Mouse (Mus musculus): ENCODE measurements around the gene Gm21970. TPM values are rescaled to one million over a fixed set of nuclear protein-coding genes. Genes with fewer than 3 reads are reported as not detected.
A peak's percentile ranks its signal among the peaks of the same experiment; 100 is the strongest.

The Gm21970 gene
- total RNA-seq, 2 experiments from 2014 or later = not detected

DNA sequence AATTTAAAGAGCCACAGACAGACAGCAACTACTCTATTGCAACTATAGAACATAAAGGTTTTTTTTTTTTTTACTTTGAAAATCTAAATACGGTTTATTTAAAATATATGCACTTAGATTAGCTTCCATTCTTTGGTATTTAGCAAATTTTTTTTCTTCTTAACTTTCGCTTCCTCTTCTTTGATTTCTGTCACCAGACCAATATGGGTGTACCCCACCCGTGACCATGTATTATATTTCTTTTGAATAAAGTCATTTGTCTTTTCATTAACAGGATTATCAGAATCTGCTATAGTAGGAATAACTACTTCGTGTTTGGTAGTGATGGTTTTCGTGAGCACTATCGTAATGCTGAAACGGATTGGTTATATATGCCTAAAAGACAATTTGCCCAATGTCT lies 7.4 kb downstream of the Gm21970 start:
- DNase-seq (ENCODE audit: low spot score in 2 of 2) = no peak

DNA sequence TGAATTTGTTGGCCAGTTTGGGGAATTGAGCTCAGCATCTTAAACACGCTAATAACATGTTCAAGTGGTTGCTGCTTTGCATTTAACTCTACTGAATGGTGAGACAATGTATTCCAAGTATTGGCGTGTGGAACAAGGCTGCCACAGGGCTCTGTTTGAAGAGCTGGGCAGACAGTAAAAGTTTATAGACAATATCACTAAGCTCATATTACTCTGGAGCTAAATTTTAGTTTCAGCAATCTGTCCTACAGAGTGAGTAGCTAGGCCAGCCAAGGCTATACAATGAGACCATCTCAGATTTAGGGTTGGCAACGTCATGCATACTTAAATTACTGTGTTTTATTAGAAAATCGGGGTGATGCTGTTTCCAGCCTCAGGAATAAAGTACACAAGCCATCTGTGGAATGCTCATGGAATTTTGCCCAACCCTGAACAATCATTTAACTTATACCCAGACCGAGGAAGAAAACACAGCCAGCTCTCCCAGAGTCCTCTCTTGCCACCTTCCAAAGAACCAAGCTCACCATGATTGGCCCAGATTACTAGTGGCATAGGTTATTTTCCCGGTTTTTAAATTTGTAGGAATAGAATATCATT lies 10.1 kb downstream of the Gm21970 start:
- no peak for DNase-seq (ENCODE audit: low spot score in 2 of 2)

DNA sequence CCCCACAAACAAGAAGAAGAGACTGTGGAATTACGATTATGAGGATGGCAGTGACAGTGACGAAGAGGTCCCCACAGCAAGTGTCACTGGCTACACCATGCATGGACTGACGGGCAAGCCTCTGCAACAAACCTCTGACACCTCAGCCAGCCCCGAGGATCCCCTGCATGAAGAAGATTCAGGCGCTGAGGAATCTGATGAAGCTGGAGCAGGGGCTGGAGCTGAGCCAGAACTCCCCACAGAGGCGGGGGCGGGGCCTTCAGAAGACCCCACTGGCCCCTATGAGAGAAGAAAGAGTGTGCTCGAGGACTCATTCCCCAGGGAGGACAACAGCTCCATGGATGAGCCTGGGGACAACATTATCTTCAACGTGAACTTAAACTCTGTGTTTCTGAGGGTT lies 12.3 kb downstream of the Gm21970 start:
- DNase-seq (ENCODE audit: low spot score in 2 of 2) = no peak

DNA sequence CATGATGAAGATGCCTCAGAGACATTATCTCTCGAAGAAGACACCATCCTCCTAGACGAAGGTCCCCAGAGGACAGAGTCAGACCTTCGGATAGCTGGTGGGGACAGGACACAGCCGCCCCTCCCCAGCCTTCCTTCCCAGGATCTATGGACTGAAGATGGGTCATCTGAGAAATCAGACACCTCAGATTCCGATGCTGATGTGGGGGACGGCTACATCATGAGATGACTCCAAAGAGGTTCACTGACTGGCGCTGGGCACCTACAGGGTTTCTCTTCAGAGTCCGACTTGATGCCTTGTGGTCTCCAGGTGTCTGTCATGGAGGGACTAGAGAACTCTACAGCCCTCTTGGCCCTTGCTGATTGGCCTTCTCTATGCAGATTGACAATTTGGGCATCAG lies 12.7 kb downstream of the Gm21970 start:
- DNase-seq (ENCODE audit: low spot score in 2 of 2) = no peak

DNA sequence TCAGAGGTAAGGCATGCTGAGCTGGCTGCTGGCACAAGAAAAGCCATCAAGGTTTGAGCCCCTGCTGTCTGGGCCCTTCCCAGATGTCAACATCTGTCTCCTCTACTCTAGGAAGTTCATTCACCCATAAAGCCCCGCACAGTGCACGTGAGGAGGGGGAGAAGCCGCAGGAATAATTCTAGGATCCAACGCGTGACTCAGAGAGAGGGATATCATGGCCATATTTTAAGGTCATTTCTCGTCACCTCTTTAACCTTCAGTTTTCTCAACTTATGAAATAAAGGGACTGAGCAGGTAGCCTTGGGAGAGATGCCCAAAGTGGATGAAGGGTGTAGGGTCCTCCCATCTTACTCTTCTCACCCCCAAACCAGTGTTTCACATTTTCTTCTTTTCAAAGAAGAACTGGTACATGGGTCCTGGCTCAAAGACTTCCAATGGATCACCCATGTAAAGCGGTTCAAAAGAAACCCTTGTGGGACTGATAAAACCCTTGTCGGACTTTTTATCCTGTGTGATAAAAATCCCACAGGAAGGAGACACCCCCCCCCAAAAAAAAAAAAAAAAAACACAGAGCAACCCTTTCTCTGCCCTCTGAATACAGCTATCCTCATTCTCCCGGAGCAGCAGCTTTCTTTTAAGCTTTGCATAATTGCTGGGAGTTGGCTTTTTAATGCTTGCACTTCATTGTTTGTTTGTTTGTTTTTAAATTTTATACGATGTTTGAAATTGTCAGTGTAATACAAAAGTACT lies 13.5 kb downstream of the Gm21970 start:
- no peak for DNase-seq (ENCODE audit: low spot score in 2 of 2)

DNA sequence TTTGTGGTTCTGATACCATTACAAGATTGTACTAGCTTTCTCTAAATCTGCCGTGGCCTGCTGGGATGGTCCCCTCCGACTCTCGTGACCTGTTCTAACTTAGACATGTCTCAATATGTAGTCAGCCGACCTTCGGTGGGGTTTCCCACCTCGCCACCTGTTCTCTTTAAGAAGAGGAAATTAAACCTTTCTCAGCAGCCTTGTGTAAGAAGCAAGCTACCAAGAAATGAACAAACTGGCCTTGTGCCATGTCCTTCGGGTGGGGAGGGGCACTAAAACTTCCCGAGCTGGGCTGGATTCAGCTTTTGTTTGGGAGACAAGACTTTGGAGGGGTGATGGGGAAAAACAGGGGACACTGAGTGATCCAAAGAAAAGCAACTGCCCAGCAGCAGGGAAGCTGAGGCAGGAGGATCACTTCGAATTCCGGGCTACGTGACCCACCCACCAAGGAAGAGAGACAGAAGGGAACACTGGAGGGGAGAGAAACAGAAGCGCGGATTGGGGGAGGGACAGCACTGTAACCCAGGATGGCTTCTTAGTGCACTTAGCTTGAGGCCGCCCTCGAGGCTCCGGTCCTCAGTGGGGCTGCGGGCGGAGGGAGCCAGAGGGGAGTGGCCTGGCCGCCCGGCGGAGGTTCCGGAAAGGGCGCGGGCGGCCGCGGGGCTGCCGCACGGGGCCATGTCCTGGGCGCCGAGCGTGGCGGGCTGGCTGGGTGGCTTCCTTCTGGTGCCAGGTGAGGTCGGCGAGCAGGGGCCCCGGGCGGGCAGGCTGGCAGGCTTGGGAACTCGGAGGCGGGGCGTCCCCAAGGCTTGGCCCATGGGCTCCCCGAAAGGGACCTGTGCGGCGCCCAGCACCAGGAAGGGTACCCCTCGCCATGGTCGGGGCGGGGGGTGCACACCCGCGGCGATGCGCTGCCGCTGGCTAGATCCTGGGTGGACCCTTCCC lies 14.4 kb downstream of the Gm21970 start, which contains the start of gene Il10rb:
Gene Il10rb (plus strand): TSS at position 525 of the 945 bp plus-strand sequence.
- DNase-seq (ENCODE audit: low spot score in 2 of 2) = peak; percentile 30 to 38

DNA sequence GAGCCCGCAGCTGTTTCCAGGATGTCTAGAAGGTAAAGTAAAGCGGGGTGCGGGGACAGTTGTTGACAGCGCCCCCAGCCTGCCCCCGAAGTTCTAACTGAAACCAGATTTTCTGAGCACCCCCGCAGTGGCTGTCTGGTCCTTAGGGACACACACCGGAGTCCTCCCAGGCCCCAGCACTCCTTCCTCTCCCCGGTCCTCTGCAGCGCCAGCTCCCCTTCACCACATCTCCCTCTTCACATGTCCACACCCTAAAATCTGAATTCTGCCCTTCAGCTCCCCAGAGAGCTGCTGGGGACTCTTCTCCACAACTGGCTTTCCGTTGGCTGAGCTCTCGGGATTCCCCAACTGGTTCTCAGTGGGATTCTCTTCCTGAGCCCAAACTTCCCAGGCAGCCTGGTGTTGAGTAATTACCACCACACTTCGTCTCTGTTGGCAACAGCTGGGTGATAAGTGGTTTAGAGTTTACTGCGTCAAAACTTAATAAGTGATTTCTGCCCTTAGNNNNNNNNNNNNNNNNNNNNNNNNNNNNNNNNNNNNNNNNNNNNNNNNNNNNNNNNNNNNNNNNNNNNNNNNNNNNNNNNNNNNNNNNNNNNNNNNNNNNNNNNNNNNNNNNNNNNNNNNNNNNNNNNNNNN lies 15.2 kb downstream of the Gm21970 start:
- DNase-seq (ENCODE audit: low spot score in 2 of 2) = peak in 1 of 2 experiments; percentile 18

DNA sequence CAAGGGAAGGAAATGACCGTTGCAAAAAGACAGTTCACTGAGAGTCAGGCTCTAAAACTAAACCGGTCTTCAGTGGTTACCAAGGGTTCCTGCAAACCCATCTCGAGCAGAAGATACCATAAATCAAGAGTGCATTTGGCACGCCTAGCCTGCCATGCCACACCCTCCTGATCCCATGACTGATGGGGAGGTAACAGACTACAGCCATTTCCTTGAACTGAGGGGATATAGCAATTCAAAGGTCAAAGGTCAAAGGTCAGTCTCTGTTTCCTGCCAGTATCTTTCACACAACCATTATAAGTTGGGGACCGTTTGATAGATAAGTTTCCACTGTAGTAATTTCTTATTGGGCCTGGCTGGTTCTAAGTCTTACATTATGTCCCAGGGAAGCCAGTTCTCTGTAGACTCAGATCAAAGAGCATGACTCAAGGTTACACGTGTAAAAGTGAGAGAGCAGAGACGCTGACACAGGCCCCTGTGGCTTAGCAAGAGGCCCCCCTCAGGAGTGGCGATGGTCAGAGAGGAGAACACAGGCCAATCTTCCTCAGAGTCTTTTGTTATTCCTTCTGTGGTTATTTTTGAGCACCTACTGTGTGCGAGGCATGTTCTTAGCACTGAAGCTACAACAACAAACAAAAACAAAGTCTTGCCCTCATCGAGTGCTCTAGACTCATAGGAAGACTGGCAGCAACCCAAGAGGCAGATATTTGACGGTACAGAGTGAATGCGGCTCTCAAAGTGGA lies 21.8 kb downstream of the Gm21970 start:
- no peak for DNase-seq (ENCODE audit: low spot score in 2 of 2)

DNA sequence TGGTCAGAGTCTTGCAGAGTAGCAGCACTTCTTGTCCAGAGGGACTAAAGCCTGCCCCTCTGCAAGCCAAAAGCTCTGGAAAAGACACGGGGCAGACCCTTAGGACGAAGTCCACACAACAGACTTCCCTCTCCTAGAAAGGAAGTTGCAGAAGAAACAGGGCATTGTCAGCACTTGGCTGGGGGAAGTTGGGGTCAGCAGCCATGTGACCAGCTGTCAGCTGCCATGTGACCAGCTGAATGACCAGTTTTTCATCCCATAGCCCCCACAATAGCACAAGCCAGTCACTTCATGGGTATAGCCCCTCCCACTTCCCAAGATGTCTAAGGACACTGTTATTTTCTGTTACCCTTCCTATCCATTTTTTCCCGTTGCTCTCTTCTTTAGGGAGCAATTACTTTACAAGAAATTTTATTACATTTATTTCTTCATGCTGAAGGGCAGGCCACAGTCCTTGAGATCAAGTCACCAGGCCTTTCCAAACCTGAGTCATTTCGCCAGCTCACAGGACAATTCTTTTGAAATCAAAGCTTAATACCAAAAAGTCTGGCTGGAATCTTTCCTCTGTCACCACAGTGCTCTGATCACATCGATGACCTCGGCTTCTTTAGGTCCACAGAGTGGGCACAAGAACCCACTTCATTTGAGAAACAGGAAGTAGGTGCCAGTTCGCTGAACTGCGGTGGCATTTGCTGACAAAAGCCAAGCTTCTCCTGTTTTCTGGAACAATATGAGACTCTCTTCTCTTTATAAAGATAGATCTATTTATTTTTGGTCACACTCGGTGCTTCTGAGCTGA lies 24.1 kb downstream of the Gm21970 start:
- no peak for DNase-seq (ENCODE audit: low spot score in 2 of 2)

DNA sequence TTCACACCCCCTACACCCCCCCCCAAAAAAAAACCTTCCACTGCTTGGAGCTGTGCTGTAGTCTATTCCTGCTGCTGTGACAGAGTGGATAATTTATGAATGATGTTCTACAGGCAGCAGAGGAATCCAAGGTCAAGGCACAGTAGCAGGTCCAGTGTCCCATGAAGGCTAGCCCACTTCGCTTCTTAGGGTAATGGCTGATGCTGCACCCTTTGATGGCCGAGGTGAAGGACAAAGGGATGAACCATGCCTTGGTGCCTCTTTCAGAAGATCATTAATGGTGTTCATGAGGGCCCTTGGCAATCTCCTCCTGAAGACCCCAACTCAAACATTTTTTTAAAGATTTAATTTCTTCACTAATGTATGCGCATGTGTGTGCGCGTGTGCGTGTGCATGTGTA lies 24.8 kb downstream of the Gm21970 start:
- DNase-seq (ENCODE audit: low spot score in 2 of 2) = no peak

DNA sequence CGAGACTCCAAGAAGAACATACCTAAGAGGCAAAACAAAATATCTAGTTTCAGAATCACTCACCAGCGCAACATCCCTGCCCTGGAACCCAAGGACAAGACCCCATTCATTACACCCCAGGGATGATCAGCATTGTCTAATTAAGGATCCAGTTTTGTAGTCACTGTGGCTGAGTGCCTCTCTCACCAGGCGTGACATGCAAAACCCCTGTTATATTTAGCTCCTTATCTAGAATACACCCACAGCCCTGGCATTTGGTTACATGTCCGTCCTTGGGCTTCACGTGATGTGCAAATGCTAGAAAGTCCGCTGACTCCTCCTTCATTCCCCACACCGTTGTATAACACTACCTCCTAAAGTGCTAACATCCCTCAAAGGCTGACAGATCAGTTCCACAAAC lies 25.4 kb downstream of the Gm21970 start:
- DNase-seq (ENCODE audit: low spot score in 2 of 2) = no peak

DNA sequence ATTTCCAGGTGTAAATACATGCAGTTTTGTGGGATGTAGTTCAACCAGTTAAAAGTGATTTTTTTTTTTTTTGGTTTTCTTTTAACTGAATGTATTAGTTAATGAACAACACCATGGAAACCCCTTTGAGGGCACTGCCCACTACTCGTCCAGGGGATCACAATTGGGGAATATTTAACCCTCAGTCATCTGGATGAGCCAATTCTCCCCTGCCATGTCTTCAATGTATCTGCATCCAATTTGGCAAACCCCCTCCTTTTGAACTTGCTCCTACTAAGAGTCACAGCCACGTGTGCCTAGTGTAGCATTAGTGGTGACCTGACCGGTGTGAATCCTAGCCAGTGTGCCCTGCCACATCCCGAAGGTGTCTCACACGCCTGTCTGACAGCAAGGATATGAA lies 27.0 kb downstream of the Gm21970 start:
- no peak for DNase-seq (ENCODE audit: low spot score in 2 of 2)

DNA sequence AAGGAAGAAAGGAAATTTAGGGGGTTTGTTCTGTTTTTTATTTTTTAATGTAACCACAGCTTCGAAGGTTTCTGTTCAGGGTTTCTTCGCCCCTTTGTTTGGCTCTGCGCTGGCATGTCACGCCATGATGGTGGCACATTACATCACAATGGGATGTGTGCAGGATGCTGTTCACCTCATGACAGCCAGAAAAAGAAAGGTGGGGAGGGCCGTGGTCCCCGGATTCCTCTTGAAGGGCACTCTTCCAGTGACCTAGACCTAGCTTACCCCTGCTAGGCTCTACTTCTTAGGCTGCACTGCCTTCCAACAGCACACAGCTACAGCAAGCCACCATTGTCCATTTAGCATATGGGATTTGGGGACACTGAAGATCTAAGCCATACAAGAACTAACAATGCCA lies 34.3 kb downstream of the Gm21970 start:
- no peak for DNase-seq (ENCODE audit: low spot score in 2 of 2)

DNA sequence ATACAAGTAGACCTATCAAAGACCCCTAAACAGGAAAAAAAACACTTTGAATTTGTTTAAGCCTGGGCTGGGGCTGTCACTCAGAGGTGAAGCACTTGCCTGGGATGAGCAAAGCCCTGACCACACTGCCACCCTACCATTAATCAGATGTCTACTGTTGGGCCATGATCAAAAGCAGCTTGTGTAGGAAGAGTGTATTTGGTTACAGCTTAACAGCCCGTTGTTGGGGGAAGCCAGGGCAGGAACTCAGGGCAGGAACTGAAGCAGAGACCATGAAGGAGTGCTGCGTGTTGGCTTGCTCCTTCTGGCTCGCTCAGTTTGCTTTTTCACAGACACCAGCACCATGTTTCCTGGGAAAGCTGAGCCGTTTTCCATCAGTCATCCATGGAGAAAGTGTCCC lies 35.1 kb downstream of the Gm21970 start:
- no peak for DNase-seq (ENCODE audit: low spot score in 2 of 2)

DNA sequence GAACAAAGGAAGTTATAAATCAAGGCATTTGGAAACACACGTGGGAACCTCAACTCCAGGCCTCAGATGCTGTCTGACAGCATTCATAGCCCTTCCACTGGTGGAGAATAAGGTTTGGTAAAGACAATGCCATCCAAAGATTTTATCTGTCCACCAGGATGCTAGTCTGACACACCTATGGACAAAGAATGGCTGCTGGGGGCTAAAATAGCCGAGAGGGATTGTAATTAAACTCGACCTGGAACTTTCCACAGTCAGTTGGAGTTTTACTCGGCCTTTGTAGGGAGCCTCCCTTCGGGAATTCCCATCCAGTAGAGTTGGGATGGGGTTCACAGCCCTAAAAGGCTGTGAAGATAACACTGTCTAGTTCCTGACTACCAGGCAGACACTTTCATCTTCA lies 35.9 kb downstream of the Gm21970 start:
- no peak for DNase-seq (ENCODE audit: low spot score in 2 of 2)

DNA sequence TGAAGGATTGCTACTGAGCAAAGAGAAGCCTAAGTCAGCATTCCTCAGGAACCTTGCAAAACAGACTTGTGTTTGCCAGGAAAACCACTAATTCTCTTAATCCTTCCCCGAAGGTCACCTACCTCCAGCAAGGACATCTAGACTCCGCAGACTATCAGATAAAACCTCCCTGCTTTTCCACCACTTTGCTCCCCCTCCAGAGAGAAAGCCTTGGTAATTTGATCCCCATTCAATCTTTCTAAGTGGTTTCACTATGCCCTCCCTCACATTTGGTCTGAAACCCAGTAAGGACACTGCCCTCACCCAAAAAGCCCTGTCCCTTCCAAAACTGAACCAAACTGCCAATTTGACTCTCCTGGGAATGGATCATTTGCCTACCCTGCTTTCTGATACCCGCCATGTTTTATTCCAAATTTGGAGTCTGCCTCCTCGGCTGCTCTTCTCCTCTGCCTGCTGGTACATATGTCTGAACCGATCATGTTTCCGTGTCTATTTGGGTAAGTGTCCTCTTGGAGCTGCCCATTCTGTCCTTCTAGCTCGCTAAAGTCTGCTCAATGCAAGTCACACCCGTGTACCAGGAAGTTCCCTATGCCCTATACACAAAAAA lies 36.8 kb downstream of the Gm21970 start:
- no peak for DNase-seq (ENCODE audit: low spot score in 2 of 2)

DNA sequence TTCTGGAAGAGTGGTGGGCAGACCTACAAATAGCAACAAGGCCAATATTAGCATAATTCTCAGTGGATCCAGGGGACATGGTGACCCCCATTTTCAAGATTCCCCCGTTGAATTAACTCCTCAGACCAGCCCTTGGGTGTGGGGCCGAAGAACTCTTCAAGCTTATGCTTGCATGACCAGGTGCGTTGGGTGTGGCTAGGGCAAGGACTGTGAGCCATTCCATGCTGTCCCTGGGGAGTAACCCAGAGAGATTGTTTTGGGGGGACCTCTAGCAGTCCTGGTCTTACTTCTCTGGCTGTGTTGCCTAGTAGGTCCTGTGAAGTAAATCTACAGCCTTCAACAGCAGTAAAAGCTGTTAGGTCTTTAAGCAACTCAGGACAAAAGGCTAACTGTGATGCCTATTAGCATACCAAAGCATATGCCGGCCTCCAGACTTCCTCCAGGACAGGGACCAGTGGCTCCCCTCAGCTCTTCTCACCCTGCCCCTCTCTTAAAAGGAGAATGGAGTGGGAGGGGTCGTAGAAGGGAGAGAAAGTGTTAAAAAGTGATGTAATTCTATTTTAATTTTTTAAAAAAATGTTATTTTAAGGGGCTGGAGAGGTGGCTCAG lies 41.3 kb downstream of the Gm21970 start:
- DNase-seq (ENCODE audit: low spot score in 2 of 2) = no peak

DNA sequence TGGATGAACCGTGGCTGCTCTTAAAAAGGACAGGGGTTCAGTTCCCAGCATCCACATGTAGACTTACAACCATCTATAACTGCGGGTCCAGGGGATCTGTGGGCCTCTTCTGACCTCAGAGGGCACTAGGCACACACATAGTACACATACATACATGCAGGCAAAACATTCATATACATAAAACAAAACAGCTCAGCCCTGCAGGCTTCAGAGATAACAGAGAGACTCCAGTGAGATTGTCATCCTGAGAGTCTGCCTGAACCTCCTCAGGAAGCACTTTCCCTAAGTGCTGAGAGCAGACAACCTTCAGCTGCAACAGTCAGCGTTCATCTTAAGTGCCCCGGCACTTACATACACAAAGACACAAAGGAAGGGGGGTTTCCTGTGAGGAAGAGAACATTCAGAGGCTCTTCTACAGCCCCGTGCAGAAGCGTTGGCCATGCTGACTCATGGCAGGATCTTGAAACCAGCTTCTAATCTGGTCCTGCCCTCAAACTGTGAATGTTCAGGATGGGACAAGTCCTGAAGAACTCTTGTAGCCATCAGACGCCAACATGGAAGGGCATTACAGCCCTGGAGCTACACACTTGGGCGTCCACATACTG lies 41.9 kb downstream of the Gm21970 start:
- no peak for DNase-seq (ENCODE audit: low spot score in 2 of 2)

DNA sequence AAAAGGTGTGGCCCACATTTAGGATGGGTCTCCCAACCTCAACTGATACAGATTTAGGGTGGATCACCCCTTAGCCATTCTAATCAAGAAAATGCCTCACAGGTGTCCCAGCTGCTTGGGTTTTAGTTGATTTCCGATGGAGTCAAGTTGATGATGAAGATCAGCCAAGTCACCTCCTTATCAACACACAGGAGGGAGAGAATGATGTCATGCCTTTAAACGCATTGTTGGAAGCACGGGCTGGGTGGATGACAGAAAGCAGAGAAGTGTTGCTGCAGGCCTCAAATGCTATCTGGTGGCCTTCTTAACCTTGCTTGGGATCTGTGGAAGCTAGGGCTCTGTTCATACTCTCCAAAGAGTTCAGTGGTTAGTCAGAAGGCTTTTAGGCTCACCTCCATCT lies 42.6 kb downstream of the Gm21970 start:
- no peak for DNase-seq (ENCODE audit: low spot score in 2 of 2)
